Mouse (Mus musculus) left cerebral cortex, adult 2 months (tissue): ENCODE data around the gene Olfr1112. TPM values are rescaled to one million over a fixed set of nuclear protein-coding genes. Genes with fewer than 3 reads are reported as not detected.
"Not testable (repeated sequence)": the region's sequence is repeated elsewhere in the genome, so short reads cannot be mapped to it uniquely, and the experiment has no call there.

Experiments used
- DNase-seq, 2 experiments: peaks; one replicate each; pipeline ENCODE4 v3.0.0; 2021 to 2022; ENCODE audit warnings: low spot score in 2 of 2, mixed read lengths in 1 of 2; ENCODE audit errors: extremely low spot score in 1 of 2
- H3K27ac ChIP-seq: fragments of 200-600 bp; 2 replicates; pipeline ENCODE4 v1.8.1; 2022
- H3K4me3 ChIP-seq: fragments of 200-600 bp; 2 replicates; pipeline ENCODE4 v1.8.1; 2022
- CTCF ChIP-seq: fragments of 200-600 bp; IDR thresholded peaks from 2 replicates; pipeline ENCODE4 v1.8.1; 2022; ENCODE audit warnings: antibody characterized with exemption, mild to moderate bottlenecking, moderate library complexity
- intact Hi-C: fragments of 180-260 bp; cut with DNase I; formaldehyde crosslinking; loops from one replicate; pipeline ENCODE4 v1.15.1; 2025
- long read RNA-seq, 2 experiments: library from polyadenylated mRNA; stranded (forward); transcript quantifications; one replicate each; pipeline ENCODE4 v2.0.0; 2021; ENCODE audit warnings: borderline mapping rate in 2 of 2
- total RNA-seq, 2 experiments: library from RNA; stranded (reverse); gene quantifications; 2 replicates each; pipeline ENCODE4 v1.2.3; 2021

Olfr1112 gene
- total RNA-seq: not detected
- long read RNA-seq, experiment 1: 0 reads
- long read RNA-seq, experiment 2: 0 reads

- no peak for DNase-seq
- intact Hi-C loops: no loop called here
- Histone ChIP-seq H3K4me3 (no peak within 1 kb of the TSS), H3K27ac (no peak within 1 kb of the TSS)
- TF ChIP-seq CTCF: no peak
These were observed at the start of gene Olfr1112 for GRCm38 (mm10) chr2:87187498-87187897. Gene Olfr1112, plus strand, starts transcription at chr2:87187798.

GRCm38 (mm10) chr2:87140200-87140599 lies 47.4 kb upstream of the Olfr1112 start, which contains the start of gene Olfr1110:
Gene Olfr1110, minus strand, starts transcription at chr2:87140300.
- no peak for DNase-seq
- intact Hi-C loops: no loop called here
- no peak for TF ChIP-seq CTCF
- no peak within 1 kb of the TSS for H3K4me3 ChIP-seq
- no peak within 1 kb of the TSS for H3K27ac ChIP-seq

GRCm38 (mm10) chr2:87152524-87152923 lies 35.1 kb upstream of the Olfr1112 start, which contains the start of gene Olfr1111:
Gene Olfr1111, minus strand, starts transcription at chr2:87152624.
- no peak for TF ChIP-seq CTCF
- Histone ChIP-seq H3K4me3 (no peak within 1 kb of the TSS), H3K27ac (no peak within 1 kb of the TSS)
- DNase-seq: no peak
- intact Hi-C loops: no loop called here

- H3K4me3 ChIP-seq, H3K27ac ChIP-seq, DNase-seq, intact Hi-C loops: not testable (repeated sequence)
These were observed 19.9 kb upstream of the Olfr1112 start for GRCm38 (mm10) chr2:87167731-87168130.

GRCm38 (mm10) chr2:87208670-87209069 lies 21.1 kb downstream of the Olfr1112 start, which contains the start of gene Olfr1113:
Gene Olfr1113, plus strand, starts transcription at chr2:87208970.
- TF ChIP-seq CTCF: no peak
- H3K4me3 ChIP-seq: no peak within 1 kb of the TSS
- intact Hi-C loops: no loop called here
- DNase-seq: no peak
- H3K27ac ChIP-seq: no peak within 1 kb of the TSS

Other genes with a start within 250 kb of the Olfr1112 start
- not detected for gene Olfr1099, start 227.1 kb upstream of the Olfr1112 start, total RNA-seq
- gene Olfr1100, start 207.8 kb upstream of the Olfr1112 start, total RNA-seq: not detected
- gene Olfr1101, start 196.6 kb upstream of the Olfr1112 start, total RNA-seq: not detected
- not detected for gene Olfr1102, start 189.4 kb upstream of the Olfr1112 start, total RNA-seq
- not detected for gene Olfr1104, start 160.7 kb upstream of the Olfr1112 start, total RNA-seq
- gene Olfr1105, start 151.3 kb upstream of the Olfr1112 start, total RNA-seq: not detected
- gene Olfr1106, start 135.5 kb upstream of the Olfr1112 start, total RNA-seq: not detected
- not detected for gene Olfr1107, start 112.0 kb upstream of the Olfr1112 start, total RNA-seq
- gene Olfr1109, start 91.8 kb upstream of the Olfr1112 start, total RNA-seq: not detected
- gene Olfr259, start 73.2 kb upstream of the Olfr1112 start, total RNA-seq: not detected
- not detected for gene Olfr1110, start 47.5 kb upstream of the Olfr1112 start, total RNA-seq
- not detected for gene Olfr1111, start 35.2 kb upstream of the Olfr1112 start, total RNA-seq
- not detected for gene Olfr1113, start 21.2 kb downstream of the Olfr1112 start, total RNA-seq
- not detected for gene Olfr1115, start 60.2 kb downstream of the Olfr1112 start, total RNA-seq
- not detected for gene Olfr1116, start 79.7 kb downstream of the Olfr1112 start, total RNA-seq
- gene Olfr1118, start 119.8 kb downstream of the Olfr1112 start, total RNA-seq: not detected
- not detected for gene Olfr1120, start 167.0 kb downstream of the Olfr1112 start, total RNA-seq
- not detected for gene Olfr1121, start 182.1 kb downstream of the Olfr1112 start, total RNA-seq
- gene Olfr1122, start 198.1 kb downstream of the Olfr1112 start, total RNA-seq: under 1 TPM in 1 of 2 experiments, not detected in 1; 0.11 TPM
- not detected for gene Olfr1123, start 228.8 kb downstream of the Olfr1112 start, total RNA-seq
- gene Olfr1124, start 242.5 kb downstream of the Olfr1112 start, total RNA-seq: not detected